Mouse (Mus musculus) CH12.LX (cell line): ENCODE data around the gene Gramd2.

Source experiments
- CTCF ChIP-seq, 2 experiments: IDR thresholded peaks in 1 of 2; conservative IDR thresholded peaks in 1 of 2; 2 replicates each; pipeline ENCODE4 v1.5.1; 2011 to 2012; ENCODE audit warnings: low read depth in 2 of 2, low read length in 2 of 2, improper control_type of control experiment in 1 of 2, inconsistent platforms in 1 of 2, mild to moderate bottlenecking in 1 of 2, moderate library complexity in 1 of 2
- MAFK ChIP-seq: IDR thresholded peaks from 2 replicates; pipeline ENCODE4 v1.6.1; 2011; ENCODE audit warnings: low read length, improper control_type of control experiment; ENCODE audit not compliant: insufficient replicate concordance
- POLR2A ChIP-seq: IDR thresholded peaks from 2 replicates; pipeline ENCODE4 v1.6.1; 2011; ENCODE audit warnings: low read depth, mild to moderate bottlenecking, improper control_type of control experiment, low read length
- POLR2AphosphoS2 ChIP-seq: IDR thresholded peaks from 2 replicates; pipeline ENCODE4 v1.6.1; 2011; ENCODE audit warnings: low read depth, low read length, improper control_type of control experiment
- SMC3 ChIP-seq: IDR thresholded peaks from 2 replicates; pipeline ENCODE4 v1.6.1; 2011; ENCODE audit warnings: low read depth, low read length, improper control_type of control experiment

DNA sequence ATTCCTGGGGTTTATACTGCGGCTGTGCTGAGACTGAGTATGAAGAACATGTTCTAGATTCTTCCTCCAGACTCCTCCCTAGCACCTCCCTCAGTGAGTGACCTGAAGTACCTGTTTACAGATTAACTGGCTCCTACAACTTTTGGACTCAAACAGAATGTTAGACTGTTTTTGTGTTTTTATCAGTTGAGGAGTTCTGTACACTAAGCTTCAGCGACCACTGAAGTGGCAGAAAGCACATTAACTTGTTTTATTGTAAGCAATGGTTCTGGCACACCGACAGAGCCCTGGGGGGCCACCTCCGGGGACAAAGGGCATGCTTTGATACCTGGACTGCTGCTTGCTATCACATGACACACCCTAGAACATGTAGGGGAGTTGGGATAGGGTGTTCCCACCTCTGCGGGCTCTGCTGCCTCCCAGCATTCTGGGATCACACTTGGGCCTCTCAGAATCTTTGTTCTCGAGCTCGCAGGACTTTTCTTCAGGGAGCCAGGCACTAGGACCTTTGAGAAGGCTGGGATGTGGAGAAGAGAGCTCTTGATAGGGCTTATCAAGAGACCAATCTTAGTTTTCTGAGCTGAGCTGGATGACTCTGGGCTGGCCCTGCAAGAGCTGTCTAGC lies 36.4 kb downstream of the Gramd2 start:
- TF ChIP-seq MAFK (no peak), POLR2AphosphoS2 (no peak), CTCF (conservative IDR thresholded peaks at IDR 0.05 in 1 of 2, IDR thresholded peaks at IDR 0.05 in 1 of 2; ENCODE audit: low read depth in 2 of 2, low read length in 2 of 2) (no peak), POLR2A (no peak), SMC3 (no peak)
